Mouse (Mus musculus) thymus, adult 2 months (tissue): ENCODE results near the gene Rap1gap.

ENCODE experiments used
- CTCF ChIP-seq: fragments of 200-500 bp; IDR thresholded peaks from 2 replicates; pipeline ENCODE4 v1.5.1; 2012; ENCODE audit warnings: mild to moderate bottlenecking, control low read depth, low read length, moderate library complexity, borderline replicate concordance; ENCODE audit not compliant: control insufficient read depth, poor library complexity, insufficient read depth; ENCODE audit errors: extremely low read depth
- POLR2A ChIP-seq: fragments of 200-500 bp; IDR thresholded peaks from 2 replicates; pipeline ENCODE4 v1.6.1; 2012; ENCODE audit warnings: mild to moderate bottlenecking, low read length, control low read depth, moderate library complexity; ENCODE audit not compliant: control insufficient read depth, poor library complexity, insufficient read depth; ENCODE audit errors: extremely low read depth

DNA sequence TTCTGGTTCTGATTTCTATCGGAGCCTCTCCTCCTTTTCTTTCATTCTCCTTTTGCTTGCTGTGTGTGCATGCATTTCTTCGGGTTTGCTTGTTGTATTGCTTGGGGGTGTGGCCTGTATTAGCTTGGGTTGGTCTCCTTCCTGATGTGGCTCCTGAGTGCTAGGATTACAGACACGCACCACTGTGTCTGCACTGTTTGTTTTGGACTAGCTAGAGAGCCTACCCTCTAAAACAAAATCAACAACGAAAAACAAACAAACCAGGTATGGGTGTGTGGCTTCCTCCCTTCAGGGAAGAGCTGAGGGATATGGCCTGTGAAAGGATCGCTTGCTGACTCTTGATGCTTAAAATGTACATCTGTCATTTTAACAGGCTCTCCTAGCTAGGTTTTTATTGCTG, 13.6 kb upstream of the Rap1gap start:
- TF ChIP-seq CTCF (no peak), POLR2A (no peak)
